Mouse (Mus musculus): ENCODE measurements around the gene Acbd6. TPM values are rescaled to one million over a fixed set of nuclear protein-coding genes. Genes with fewer than 3 reads are reported as not detected.
A peak's percentile ranks its signal among the peaks of the same experiment; 100 is the strongest.

Gene Acbd6
- total and polyA plus RNA-seq, 3 experiments: 102 to 270 (median 145) TPM

- Histone ChIP-seq H3K9me3 (replicated peaks; ENCODE audit: insufficient read depth, low read length) (no peaks in the 10 kb centered on the region), H3K79me2 (ENCODE audit: control insufficient read depth, insufficient read depth, low read length, poor library complexity) (no peaks in the 10 kb centered on the region), H3K27ac (ENCODE audit: control insufficient read depth, low read depth, low read length) (no peak overlapping the region), H3K4me1 (ENCODE audit: control insufficient read depth in 1 of 2, insufficient read depth in 2 of 2, low read length in 2 of 2) (no peaks in the 10 kb centered on the region; a peak in 1 of 4 replicates), H3K9ac (ENCODE audit: control insufficient read depth, low read depth, low read length, poor library complexity, severe bottlenecking) (no peak overlapping the region), H3K27me3 (ENCODE audit: control insufficient read depth in 1 of 2, insufficient read depth in 2 of 2, low read length in 2 of 2) (no peaks in the 10 kb centered on the region), H3K36me3 (ENCODE audit: control insufficient read depth in 1 of 2, insufficient read depth in 2 of 2, low read length in 2 of 2) (no peaks in the 10 kb centered on the region; a peak in 1 of 4 replicates), H3K4me3 (ENCODE audit: control insufficient read depth in 1 of 2, insufficient read depth in 1 of 2, low read depth in 2 of 2, low read length in 2 of 2) (no peak overlapping the region)
- no peak for TF ChIP-seq GABPA (IDR thresholded peaks at IDR 0.05; ENCODE audit: low read depth, low read length)
- TF ChIP-seq EP300 (IDR thresholded peaks at IDR 0.05; ENCODE audit: low read depth in 1 of 2, low read length in 2 of 2): no peak
- no peak for TF ChIP-seq BHLHE40 (IDR thresholded peaks at IDR 0.05; ENCODE audit: borderline replicate concordance, low read depth, low read length)
- TF ChIP-seq USF2 (IDR thresholded peaks at IDR 0.05; ENCODE audit: borderline replicate concordance in 1 of 2, insufficient read depth in 1 of 2, low read depth in 1 of 2, low read length in 2 of 2): no peak
- TF ChIP-seq MXI1 (IDR thresholded peaks at IDR 0.05; ENCODE audit: low read depth, low read length): no peak
- TF ChIP-seq CTCF (IDR thresholded peaks at IDR 0.05 in 2 of 3, conservative IDR thresholded peaks at IDR 0.05 in 1 of 3; ENCODE audit: control insufficient read depth in 1 of 3, insufficient read depth in 1 of 3, low read depth in 2 of 3, low read length in 3 of 3, poor library complexity in 1 of 3, severe bottlenecking in 1 of 3): no peak
- TF ChIP-seq ZKSCAN1 (IDR thresholded peaks at IDR 0.05; ENCODE audit: low read depth, low read length): no peak
- TF ChIP-seq CHD1 (IDR thresholded peaks at IDR 0.05; ENCODE audit: low read depth, low read length): no peak
- no peak for TF ChIP-seq MYB (IDR thresholded peaks at IDR 0.05; ENCODE audit: low read depth, low read length)
- TF ChIP-seq USF1 (IDR thresholded peaks at IDR 0.05; ENCODE audit: low read depth, low read length): no peak
- DNase-seq (ENCODE audit: low read depth, low spot score): no peak
Observed at GRCm38 (mm10) chr1:155538006-155538405, 19.9 kb upstream of the Acbd6 start.

DNA sequence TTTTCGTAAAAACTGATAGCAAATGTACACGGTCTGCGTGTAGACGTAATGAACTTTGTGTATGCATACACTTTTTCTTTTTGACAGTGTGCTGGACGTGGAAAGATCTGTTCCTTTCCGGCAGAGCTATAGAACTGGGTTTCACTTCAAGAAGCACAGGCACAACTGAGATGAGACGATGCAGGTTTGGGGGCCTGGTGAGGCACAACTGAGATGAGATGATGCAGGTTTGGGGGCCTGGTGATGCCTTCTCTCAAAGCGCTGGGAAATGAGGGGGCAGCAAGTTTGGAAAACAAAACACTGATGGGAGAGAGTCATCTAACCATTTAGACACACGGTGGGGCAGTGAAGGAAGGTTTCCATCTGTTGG is 293 bp upstream of the Acbd6 start:
- peaks cover 2 to 36% of the 10 kb centered on the region in 2 experiments; a peak in 3 of 4 replicates for H3K36me3 ChIP-seq (ENCODE audit: control insufficient read depth in 1 of 2, insufficient read depth in 2 of 2, low read length in 2 of 2)
- H3K4me1 ChIP-seq (ENCODE audit: control insufficient read depth in 1 of 2, insufficient read depth in 2 of 2, low read length in 2 of 2): peaks cover 16 to 32% of the 10 kb centered on the region in 2 experiments
- H3K4me3 ChIP-seq (ENCODE audit: control insufficient read depth in 1 of 2, insufficient read depth in 1 of 2, low read depth in 2 of 2, low read length in 2 of 2): peak overlapping the region; percentile 86 to 99
- no peak for DNase-seq (ENCODE audit: low read depth, low spot score)
- H3K79me2 ChIP-seq (ENCODE audit: control insufficient read depth, insufficient read depth, low read length, poor library complexity): peaks cover 39% of the 10 kb centered on the region
- no peaks in the 10 kb centered on the region; a peak in 1 of 4 replicates for H3K27me3 ChIP-seq (ENCODE audit: control insufficient read depth in 1 of 2, insufficient read depth in 2 of 2, low read length in 2 of 2)
- H3K9me3 ChIP-seq (replicated peaks; ENCODE audit: insufficient read depth, low read length): no peaks in the 10 kb centered on the region
- peak overlapping the region; percentile 95 for H3K9ac ChIP-seq (ENCODE audit: control insufficient read depth, low read depth, low read length, poor library complexity, severe bottlenecking)
- H3K27ac ChIP-seq (ENCODE audit: control insufficient read depth, low read depth, low read length): peak overlapping the region; percentile 69
- no peak for TF ChIP-seq ELF1 (IDR thresholded peaks at IDR 0.05; ENCODE audit: low read depth, low read length)
- TF ChIP-seq JUND (IDR thresholded peaks at IDR 0.05; ENCODE audit: low read depth, low read length): 0 out of 2 replicates have a peak, but pooled peaks have one; percentile 44
- no peak for TF ChIP-seq MAX (IDR thresholded peaks at IDR 0.05; ENCODE audit: low read length)
- no peak for TF ChIP-seq MYB (IDR thresholded peaks at IDR 0.05; ENCODE audit: low read depth, low read length)
- no peak for TF ChIP-seq TBP (IDR thresholded peaks at IDR 0.05; ENCODE audit: low read depth, low read length)
- no peak for TF ChIP-seq KAT2A (conservative IDR thresholded peaks at IDR 0.05; ENCODE audit: low read depth, low read length)
- no peak for TF ChIP-seq ZC3H11A (IDR thresholded peaks at IDR 0.05; ENCODE audit: low read depth, low read length)
